Mouse (Mus musculus) spleen, adult 2 months (tissue): ENCODE results near the gene Ak6. TPM values are rescaled to one million over a fixed set of nuclear protein-coding genes. Genes with fewer than 3 reads are reported as not detected.

Experiments used
- DNase-seq, 2 experiments: peaks; one replicate each; pipeline versions ENCODE4 v3.0.0 to v3.0.0-alpha.2; 2012 to 2021; ENCODE audit warnings: low spot score in 2 of 2, low read depth in 1 of 2
- H3K27ac ChIP-seq: fragments of 200-500 bp; 2 replicates; pipeline ENCODE4 v1.5.1; 2012; ENCODE audit warnings: low read length, inconsistent platforms; ENCODE audit not compliant: insufficient read depth
- H3K27me3 ChIP-seq: fragments of 200-500 bp; 2 replicates; pipeline ENCODE4 v1.6.1; 2012; ENCODE audit warnings: mild to moderate bottlenecking, moderate library complexity, low read length, inconsistent platforms; ENCODE audit not compliant: control insufficient read depth, insufficient read depth
- H3K36me3 ChIP-seq: fragments of 200-500 bp; 2 replicates; pipeline ENCODE4 v1.6.1; 2012; ENCODE audit warnings: mild to moderate bottlenecking, low read length, inconsistent platforms; ENCODE audit not compliant: control insufficient read depth, insufficient read depth
- H3K4me1 ChIP-seq: fragments of 200-500 bp; 2 replicates; pipeline ENCODE4 v1.6.1; 2011; ENCODE audit warnings: inconsistent platforms; ENCODE audit not compliant: control insufficient read depth, insufficient read depth, insufficient read length
- H3K4me3 ChIP-seq: fragments of 200-500 bp; 2 replicates; pipeline ENCODE4 v1.5.1; 2011; ENCODE audit warnings: mild to moderate bottlenecking, inconsistent platforms; ENCODE audit not compliant: insufficient read depth, insufficient read length; ENCODE audit errors: extremely low read depth
- CTCF ChIP-seq: fragments of 200-500 bp; IDR thresholded peaks from 2 replicates; pipeline ENCODE4 v1.5.1; 2011; ENCODE audit warnings: mild to moderate bottlenecking, inconsistent platforms; ENCODE audit not compliant: insufficient read depth, insufficient read length, insufficient replicate concordance; ENCODE audit errors: extremely low read depth
- POLR2A ChIP-seq: fragments of 200-500 bp; IDR thresholded peaks from 2 replicates; pipeline ENCODE4 v1.6.1; 2011; ENCODE audit warnings: low read depth, low read length, inconsistent platforms
- WGBS: fragments of 180-500 bp; shearing (Covaris S2); methylation state at CpG from one replicate; pipeline ENCODE4 v1.1.7; 2018; 5-methylcytosine and 5-hydroxymethylcytosine counted together
- polyA plus RNA-seq: library from polyadenylated mRNA; depleted of rRNA; stranded (reverse); fragments of >200 nt; gene quantifications from 2 replicates; pipeline ENCODE4 v1.2.3, GENCODE M21; 2012; rRNA removed

The Ak6 gene
- polyA plus RNA-seq: 15.5 and 19.3 TPM in 2 replicates

- TF ChIP-seq CTCF (no peak), POLR2A (peak; percentile 45; the same call in 1 of the 2 replicates)
- Histone ChIP-seq H3K27me3 (no peaks in the 10 kb centered on the region), H3K27ac (peak within 1 kb of the TSS; percentile 97), H3K4me1 (peaks cover 10% of the 10 kb centered on the region), H3K36me3 (peaks cover 7% of the 10 kb centered on the region; the same call in 1 of the 2 replicates), H3K4me3 (peak within 1 kb of the TSS; percentile 88)
- under 1% methylated on average over 73 of the region's 73 CpGs for WGBS
- DNase-seq: peak; percentile 88 to 92
Observed at GRCm38 (mm10) chr13:100650550-100651438, at the start of gene Ak6, which contains the start of gene Rad17. Ak6 (plus strand) TSS chr13:100650979. Rad17 (minus strand) TSS chr13:100651051.

GRCm38 (mm10) chr13:100601034-100601433 lies 49.7 kb upstream of the Ak6 start:
- no peak for TF ChIP-seq CTCF
- TF ChIP-seq POLR2A: no peak
- WGBS: 69% methylated on average over 8 of the region's 8 CpGs
- peaks cover 5% of the 10 kb centered on the region; the same call in 1 of the 2 replicates for H3K36me3 ChIP-seq
- H3K27ac ChIP-seq: no peak overlapping the region
- H3K4me1 ChIP-seq: no peaks in the 10 kb centered on the region
- no peak overlapping the region for H3K4me3 ChIP-seq
- no peak for DNase-seq
- H3K27me3 ChIP-seq: no peaks in the 10 kb centered on the region

GRCm38 (mm10) chr13:100602239-100602902 lies 48.4 kb upstream of the Ak6 start:
- H3K27me3 ChIP-seq: no peaks in the 10 kb centered on the region
- 74% methylated on average over 5 of the region's 5 CpGs for WGBS
- peaks cover 5% of the 10 kb centered on the region; the same call in 1 of the 2 replicates for H3K36me3 ChIP-seq
- H3K27ac ChIP-seq: no peak overlapping the region
- no peak for DNase-seq
- H3K4me1 ChIP-seq: no peaks in the 10 kb centered on the region
- no peak overlapping the region for H3K4me3 ChIP-seq
- no peak for TF ChIP-seq POLR2A
- TF ChIP-seq CTCF: no peak

- Histone ChIP-seq H3K4me1 (no peaks in the 10 kb centered on the region), H3K4me3 (no peak overlapping the region), H3K27ac (no peak overlapping the region), H3K36me3 (peaks cover 7% of the 10 kb centered on the region; the same call in 1 of the 2 replicates), H3K27me3 (no peaks in the 10 kb centered on the region)
- TF ChIP-seq CTCF (no peak), POLR2A (no peak)
- 93% methylated on average over 10 of the region's 10 CpGs for WGBS
- no peak for DNase-seq
Observed at GRCm38 (mm10) chr13:100603031-100603737, 47.6 kb upstream of the Ak6 start.

GRCm38 (mm10) chr13:100603738-100604095 lies 47.1 kb upstream of the Ak6 start:
- DNase-seq: no peak
- TF ChIP-seq POLR2A: no peak
- no peak for TF ChIP-seq CTCF
- Histone ChIP-seq H3K27me3 (no peaks in the 10 kb centered on the region), H3K36me3 (peaks cover 7% of the 10 kb centered on the region; the same call in 1 of the 2 replicates), H3K4me1 (no peaks in the 10 kb centered on the region), H3K27ac (no peak overlapping the region), H3K4me3 (no peak overlapping the region)
- WGBS: 90% methylated on average over 11 of the region's 11 CpGs

- no peak for TF ChIP-seq CTCF
- TF ChIP-seq POLR2A: no peak
- Histone ChIP-seq H3K27me3 (no peaks in the 10 kb centered on the region), H3K36me3 (peaks cover 2% of the 10 kb centered on the region; the same call in 1 of the 2 replicates), H3K27ac (no peak overlapping the region), H3K4me1 (no peaks in the 10 kb centered on the region), H3K4me3 (no peak overlapping the region)
- no peak for DNase-seq
- WGBS: 69% methylated on average over 1 of the region's 1 CpGs
Observed at GRCm38 (mm10) chr13:100605845-100606244, 44.9 kb upstream of the Ak6 start.
